Mouse (Mus musculus) limb, embryonic 15.5 days (tissue): Measurements from ENCODE around the gene Rsph10b. TPM values are rescaled to one million over a fixed set of nuclear protein-coding genes. Genes with fewer than 3 reads are reported as not detected.

ENCODE experiments used
- ATAC-seq: fragments of 200-750 bp; cut with Nextera tagmentation; 2 replicates; pipeline ENCODE4 v1.8.0; 2017; ENCODE audit warnings: low read depth, moderate TSS enrichment; ENCODE audit not compliant: insufficient number of reproducible peaks, low FRiP score, low TSS enrichment
- H3K27ac ChIP-seq: fragments of 300-500 bp; sonication (generic); 2 replicates; pipeline ENCODE4 v1.5.1; 2015; ENCODE audit warnings: moderate library complexity, mild to moderate bottlenecking, inconsistent platforms
- H3K27me3 ChIP-seq: fragments of 300-500 bp; sonication (generic); 2 replicates; pipeline ENCODE4 v1.6.1; 2015; ENCODE audit warnings: inconsistent platforms
- H3K36me3 ChIP-seq: fragments of 300-500 bp; sonication (generic); 2 replicates; pipeline ENCODE4 v1.6.1; 2015; ENCODE audit warnings: inconsistent platforms
- H3K4me1 ChIP-seq: fragments of 300-500 bp; sonication (generic); 2 replicates; pipeline ENCODE4 v1.6.1; 2015; ENCODE audit warnings: inconsistent platforms
- H3K4me2 ChIP-seq: fragments of 300-500 bp; sonication (generic); 2 replicates; pipeline ENCODE4 v1.6.1; 2015; ENCODE audit warnings: mild to moderate bottlenecking, inconsistent platforms
- H3K4me3 ChIP-seq: fragments of 300-500 bp; sonication (generic); 2 replicates; pipeline ENCODE4 v1.5.1; 2015; ENCODE audit warnings: mild to moderate bottlenecking, inconsistent platforms
- H3K9ac ChIP-seq: fragments of 300-500 bp; sonication (generic); 2 replicates; pipeline ENCODE4 v1.6.1; 2015; ENCODE audit warnings: inconsistent platforms
- H3K9me3 ChIP-seq: fragments of 300-500 bp; sonication (generic); 2 replicates; pipeline ENCODE4 v1.6.1; 2016; ENCODE audit warnings: inconsistent platforms
- WGBS: fragments of 180-500 bp; shearing (Covaris S2); methylation state at CpG from one replicate; pipeline ENCODE4 v1.1.7; 2015; 5-methylcytosine and 5-hydroxymethylcytosine counted together
- polyA plus RNA-seq: library from polyadenylated mRNA; unstranded; fragments of >200 nt; fragmentation: Nextera tagmentation; extraction: Ambion mirVana; gene quantifications from 2 replicates; pipeline ENCODE4 v1.2.1, GENCODE M21; 2015

Gene Rsph10b
- polyA plus RNA-seq, 1 experiment from 2014 or later, result 1.4 TPM

DNA sequence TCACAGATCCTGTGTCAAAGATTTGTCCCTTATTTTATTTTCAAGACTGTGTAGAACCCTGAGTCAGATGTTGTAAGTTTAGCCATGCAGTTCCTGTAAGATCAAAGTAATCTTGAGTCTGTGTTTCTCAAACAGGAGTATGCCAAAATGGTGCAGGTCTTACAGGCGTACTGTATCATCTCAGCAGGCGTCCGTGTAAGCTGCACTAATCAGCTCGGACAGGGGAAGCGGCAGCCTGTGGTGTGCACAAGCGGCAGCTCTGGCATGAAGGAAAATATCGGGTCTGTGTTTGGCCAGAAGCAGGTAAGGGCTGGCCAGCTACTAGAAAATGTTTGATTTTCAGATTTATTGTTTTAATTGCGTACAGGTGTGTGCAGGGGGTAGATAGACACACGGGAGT, 16.6 kb upstream of the Rsph10b start:
- Histone ChIP-seq H3K9ac (no peak overlapping the region), H3K4me1 (peaks cover under 1% of the 10 kb centered on the region; the same call in 1 of the 2 replicates), H3K4me3 (no peak overlapping the region), H3K27me3 (no peaks in the 10 kb centered on the region), H3K36me3 (peaks cover 55% of the 10 kb centered on the region), H3K27ac (no peak overlapping the region), H3K9me3 (no peaks in the 10 kb centered on the region), H3K4me2 (no peak overlapping the region)
- 91% methylated on average over 9 of the region's 9 CpGs for WGBS
- ATAC-seq, result no peak

- WGBS, result 43% methylated on average over 5 of the region's 5 CpGs
Observed at GRCm38 (mm10) chr5:143917418-143917817, 15.4 kb upstream of the Rsph10b start.

DNA sequence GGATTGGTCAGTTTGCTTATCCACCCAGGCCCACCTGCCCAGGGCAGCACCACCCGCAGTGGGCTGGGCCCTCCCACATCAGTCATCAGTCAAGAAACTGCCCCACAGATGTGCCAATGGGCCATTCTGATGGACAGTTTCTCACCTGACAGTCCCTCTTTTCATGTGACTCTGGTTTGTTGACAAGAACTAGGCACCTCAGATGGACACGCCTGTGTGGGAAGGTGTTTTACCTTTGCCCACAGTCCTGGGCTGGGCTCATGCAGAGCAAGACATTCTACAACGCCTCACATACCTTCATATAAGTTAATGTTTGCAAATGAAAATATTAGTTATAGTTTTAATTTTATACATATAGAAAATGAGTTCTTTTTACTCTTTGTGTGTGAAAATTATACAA, 14.7 kb upstream of the Rsph10b start:
- H3K36me3 ChIP-seq, result peaks cover 70% of the 10 kb centered on the region
- no peak overlapping the region for H3K4me2 ChIP-seq
- no peak overlapping the region for H3K4me3 ChIP-seq
- H3K27me3 ChIP-seq, result no peaks in the 10 kb centered on the region
- no peak overlapping the region for H3K27ac ChIP-seq
- no peak for ATAC-seq
- no peaks in the 10 kb centered on the region for H3K9me3 ChIP-seq
- H3K4me1 ChIP-seq, result no peaks in the 10 kb centered on the region
- H3K9ac ChIP-seq, result no peak overlapping the region
- WGBS, result 89% methylated on average over 3 of the region's 3 CpGs

More at GRCm38 (mm10) chr5:143917418-143917817, 15.4 kb upstream of the Rsph10b start:
- Histone ChIP-seq H3K4me3 (no peak overlapping the region), H3K9ac (no peak overlapping the region), H3K27me3 (no peaks in the 10 kb centered on the region), H3K4me1 (no peaks in the 10 kb centered on the region), H3K9me3 (no peaks in the 10 kb centered on the region), H3K27ac (no peak overlapping the region), H3K36me3 (peaks cover 63% of the 10 kb centered on the region), H3K4me2 (no peak overlapping the region)
- no peak for ATAC-seq

DNA sequence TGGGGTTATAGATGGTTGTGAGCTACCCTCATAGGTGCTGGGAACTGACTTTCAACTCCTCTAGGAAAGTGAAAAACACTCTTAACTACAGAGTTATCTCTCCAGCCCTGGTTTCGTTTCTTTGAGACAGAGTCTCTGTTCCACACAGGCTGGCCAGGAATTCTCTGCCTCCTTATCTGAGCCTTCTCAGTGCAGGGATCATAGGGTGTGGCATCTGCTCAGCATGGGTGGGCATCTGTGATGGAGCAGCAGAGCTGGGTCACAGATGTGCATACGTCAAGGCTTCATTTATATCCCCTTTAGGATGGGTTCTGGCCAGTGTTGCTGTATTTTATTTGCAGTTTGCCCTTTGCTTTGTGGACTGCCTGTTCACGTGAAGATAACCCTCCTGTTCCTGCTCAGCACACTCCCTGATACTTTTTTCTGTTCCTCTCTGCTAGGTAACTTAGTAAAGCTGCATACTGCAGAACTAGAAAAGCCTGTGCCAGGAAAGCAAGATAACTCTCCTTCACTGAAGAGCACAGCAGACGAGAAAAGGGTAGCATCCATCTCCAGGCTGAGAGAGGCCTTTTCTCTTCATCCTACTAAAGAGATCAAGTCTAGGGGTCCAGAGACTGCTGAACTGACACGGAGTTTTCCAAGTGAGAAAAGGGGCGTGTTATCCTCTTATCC, 7.9 kb upstream of the Rsph10b start:
- no peak overlapping the region for H3K27ac ChIP-seq
- no peaks in the 10 kb centered on the region; the same call in 1 of the 2 replicates for H3K4me1 ChIP-seq
- H3K9ac ChIP-seq, result no peak overlapping the region
- H3K27me3 ChIP-seq, result no peaks in the 10 kb centered on the region
- ATAC-seq, result no peak
- H3K9me3 ChIP-seq, result no peaks in the 10 kb centered on the region
- no peak overlapping the region for H3K4me3 ChIP-seq
- H3K36me3 ChIP-seq, result peaks cover 82% of the 10 kb centered on the region
- 89% methylated on average over 6 of the region's 6 CpGs for WGBS
- no peak overlapping the region for H3K4me2 ChIP-seq

DNA sequence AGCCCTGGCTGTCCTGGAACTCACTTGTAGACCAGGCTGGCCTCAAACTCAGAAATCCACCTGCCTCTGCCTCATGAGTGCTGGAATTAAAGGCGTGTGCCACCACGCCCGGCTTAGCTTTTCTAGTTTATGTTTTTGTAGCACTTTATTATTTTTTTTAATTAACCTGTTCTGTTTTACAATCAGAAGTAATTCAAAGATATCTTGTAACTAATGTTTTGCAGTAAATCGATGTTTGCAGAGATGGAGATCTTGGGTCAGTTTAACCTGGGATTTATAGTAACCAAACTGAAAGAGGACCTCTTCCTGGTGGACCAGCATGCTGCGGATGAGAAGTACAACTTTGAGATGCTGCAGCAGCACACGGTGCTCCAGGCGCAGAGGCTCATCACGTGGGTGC, 5.0 kb upstream of the Rsph10b start, which contains the start of gene Gm42421:
Gm42421 (plus strand) TSS at position 301 of the 400 bp plus-strand sequence.
- WGBS, result 95% methylated on average over 8 of the region's 8 CpGs
- no peak within 1 kb of the TSS for H3K4me3 ChIP-seq
- H3K36me3 ChIP-seq, result peaks cover 83% of the 10 kb centered on the region

DNA sequence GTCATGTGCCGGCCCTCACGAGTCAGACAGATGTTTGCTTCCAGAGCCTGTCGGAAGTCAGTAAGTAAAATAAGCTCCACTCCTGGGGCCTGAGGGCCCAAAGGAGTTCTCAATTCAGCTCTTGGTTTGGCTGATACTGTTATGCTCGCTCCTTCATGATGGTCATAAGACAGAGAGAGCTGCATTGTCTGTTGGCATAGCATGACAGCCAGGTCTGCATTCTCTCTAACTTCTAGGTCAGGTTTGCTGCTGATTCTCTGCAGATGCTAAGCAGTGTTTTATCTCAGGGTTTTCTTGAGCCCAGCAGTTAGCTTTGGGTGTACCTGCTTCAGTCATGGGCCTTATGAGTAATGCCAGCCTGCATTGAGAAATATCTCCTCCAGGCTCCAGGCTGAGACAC, 3.5 kb upstream of the Rsph10b start:
- Histone ChIP-seq H3K27me3 (no peaks in the 10 kb centered on the region), H3K9ac (no peak overlapping the region), H3K4me3 (no peak overlapping the region), H3K4me2 (no peak overlapping the region), H3K4me1 (peaks cover 3% of the 10 kb centered on the region; the same call in 1 of the 2 replicates), H3K36me3 (peaks cover 72% of the 10 kb centered on the region), H3K27ac (no peak overlapping the region), H3K9me3 (no peaks in the 10 kb centered on the region)
- no peak for ATAC-seq
- WGBS, result 89% methylated on average over 4 of the region's 4 CpGs

More for the DNA sequence above, 5.0 kb upstream of the Rsph10b start, which contains the start of gene Gm42421:
- Histone ChIP-seq H3K9ac (no peak within 1 kb of the TSS), H3K4me1 (peaks cover 3% of the 10 kb centered on the region; the same call in 1 of the 2 replicates), H3K27me3 (no peaks in the 10 kb centered on the region), H3K4me2 (no peak within 1 kb of the TSS), H3K9me3 (no peaks in the 10 kb centered on the region), H3K27ac (no peak within 1 kb of the TSS)
- ATAC-seq, result no peak

DNA sequence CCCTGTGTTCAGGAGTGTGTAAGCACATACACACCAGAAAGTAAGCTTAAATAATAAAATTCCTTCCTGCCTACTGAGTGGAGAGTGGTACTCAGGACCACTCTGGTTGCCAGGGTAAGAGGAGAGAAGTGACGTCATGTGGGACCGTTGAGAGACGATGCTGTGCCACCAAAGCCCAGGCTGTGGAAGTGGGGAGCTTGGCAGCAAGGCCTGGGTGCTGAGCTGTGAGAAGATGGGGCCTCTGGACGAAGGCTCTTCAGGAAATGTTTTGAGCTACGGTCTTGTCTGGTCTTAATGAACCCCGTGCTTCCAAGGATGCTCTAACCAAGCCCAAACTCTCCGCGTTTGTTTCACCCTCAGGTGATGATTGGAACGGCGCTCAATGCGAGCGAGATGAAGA, 2.2 kb upstream of the Rsph10b start:
- Histone ChIP-seq H3K36me3 (peaks cover 58% of the 10 kb centered on the region), H3K4me3 (no peak overlapping the region), H3K9ac (no peak overlapping the region), H3K27me3 (no peaks in the 10 kb centered on the region), H3K4me1 (peaks cover 3% of the 10 kb centered on the region; the same call in 1 of the 2 replicates), H3K4me2 (no peak overlapping the region), H3K27ac (no peak overlapping the region), H3K9me3 (no peaks in the 10 kb centered on the region)
- 92% methylated on average over 12 of the region's 12 CpGs for WGBS
- no peak for ATAC-seq

DNA sequence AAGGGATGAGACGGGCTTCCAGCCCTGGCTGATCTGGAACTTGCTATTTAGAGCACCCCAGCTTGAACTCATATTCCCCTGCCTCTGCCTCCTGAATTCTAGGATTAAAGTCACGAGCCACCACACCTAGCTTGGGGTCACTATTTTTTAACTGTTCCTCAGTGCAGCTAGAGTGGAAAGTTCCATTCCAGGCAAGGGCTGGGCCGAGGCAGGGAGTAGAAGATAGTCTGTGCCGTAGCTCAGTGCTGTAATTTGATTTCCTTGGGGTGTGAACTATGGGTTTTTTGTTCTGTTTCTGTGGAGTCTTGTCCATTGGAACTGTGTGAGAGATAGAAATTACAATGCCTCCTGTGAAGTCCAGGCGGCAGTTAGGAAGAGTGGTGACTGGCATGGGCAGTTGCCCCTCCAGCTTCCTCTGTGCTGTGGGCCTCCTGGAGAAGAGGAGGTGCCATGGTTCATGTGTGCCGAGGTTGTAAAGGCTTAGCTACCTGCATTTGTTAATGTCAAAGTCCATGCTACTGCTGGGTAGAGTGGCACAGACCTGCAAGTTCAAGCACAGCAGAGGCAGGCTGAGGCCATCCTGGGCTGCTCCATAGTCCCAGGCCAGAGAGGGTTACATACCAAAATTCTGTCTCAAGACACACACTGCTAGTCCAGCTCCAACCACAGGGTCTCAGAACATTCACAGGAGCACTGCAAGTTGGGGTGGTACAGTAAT, 813 bp upstream of the Rsph10b start:
- H3K27ac ChIP-seq, result no peak overlapping the region
- no peaks in the 10 kb centered on the region for H3K27me3 ChIP-seq
- no peak overlapping the region for H3K4me3 ChIP-seq
- 82% methylated on average over 6 of the region's 6 CpGs for WGBS
- no peak; the same call in 1 of the 2 replicates for ATAC-seq
- no peak overlapping the region for H3K4me2 ChIP-seq
- no peaks in the 10 kb centered on the region for H3K9me3 ChIP-seq
- peaks cover 3% of the 10 kb centered on the region; the same call in 1 of the 2 replicates for H3K4me1 ChIP-seq
- no peak overlapping the region for H3K9ac ChIP-seq
- peaks cover 45% of the 10 kb centered on the region for H3K36me3 ChIP-seq

GRCm38 (mm10) chr5:143933414-143933813, 579 bp downstream of the Rsph10b start:
- Histone ChIP-seq H3K4me1 (peaks cover 3% of the 10 kb centered on the region; the same call in 1 of the 2 replicates), H3K27me3 (no peaks in the 10 kb centered on the region), H3K4me3 (no peak overlapping the region), H3K4me2 (no peak overlapping the region), H3K27ac (no peak overlapping the region), H3K36me3 (peaks cover 35% of the 10 kb centered on the region), H3K9ac (no peak overlapping the region), H3K9me3 (no peaks in the 10 kb centered on the region)
- WGBS, result 87% methylated on average over 11 of the region's 11 CpGs
- no peak for ATAC-seq

DNA sequence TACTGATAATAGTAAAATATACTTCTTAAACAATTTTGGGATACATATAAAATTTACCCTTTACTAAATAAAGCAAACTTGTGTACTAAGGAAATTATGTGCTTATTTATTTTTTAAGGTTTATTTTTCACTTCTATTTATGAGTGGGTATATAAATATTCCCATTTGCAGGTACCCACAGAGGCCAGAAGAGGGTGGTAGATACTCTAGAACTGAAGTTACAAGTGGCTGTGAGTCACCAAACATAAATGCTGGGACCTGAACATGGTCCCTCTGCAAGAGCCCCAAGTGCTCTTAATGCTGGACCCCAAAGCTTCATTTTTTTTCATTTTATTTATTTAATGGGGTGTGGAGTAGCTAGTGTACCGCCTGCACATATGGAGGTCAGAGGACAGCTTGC, 1.0 kb downstream of the Rsph10b start:
- Histone ChIP-seq H3K4me1 (peaks cover 3% of the 10 kb centered on the region; the same call in 1 of the 2 replicates), H3K4me2 (no peak overlapping the region), H3K27me3 (no peaks in the 10 kb centered on the region), H3K36me3 (peaks cover 31% of the 10 kb centered on the region), H3K9me3 (no peaks in the 10 kb centered on the region), H3K9ac (no peak overlapping the region), H3K27ac (no peak overlapping the region), H3K4me3 (no peak overlapping the region)
- WGBS, result 87% methylated on average over 1 of the region's 1 CpGs
- ATAC-seq, result no peak

GRCm38 (mm10) chr5:143936156-143936555, 3.3 kb downstream of the Rsph10b start:
- peaks cover 10% of the 10 kb centered on the region for H3K36me3 ChIP-seq
- no peak overlapping the region for H3K9ac ChIP-seq
- no peaks in the 10 kb centered on the region for H3K27me3 ChIP-seq
- H3K4me3 ChIP-seq, result no peak overlapping the region
- H3K4me1 ChIP-seq, result peaks cover 3% of the 10 kb centered on the region; the same call in 1 of the 2 replicates
- H3K9me3 ChIP-seq, result no peaks in the 10 kb centered on the region
- H3K4me2 ChIP-seq, result no peak overlapping the region
- 80% methylated on average over 9 of the region's 9 CpGs for WGBS
- H3K27ac ChIP-seq, result no peak overlapping the region
- no peak for ATAC-seq

- Histone ChIP-seq H3K27me3 (no peaks in the 10 kb centered on the region), H3K27ac (no peak overlapping the region), H3K4me3 (no peak overlapping the region), H3K4me2 (no peak overlapping the region), H3K4me1 (no peaks in the 10 kb centered on the region), H3K36me3 (no peaks in the 10 kb centered on the region), H3K9ac (no peak overlapping the region), H3K9me3 (no peaks in the 10 kb centered on the region)
- WGBS, result 21% methylated on average over 10 of the region's 10 CpGs
- ATAC-seq, result no peak
Observed at GRCm38 (mm10) chr5:143941588-143941987, 8.8 kb downstream of the Rsph10b start.
